Mouse (Mus musculus): ENCODE data around the gene Zfp618. TPM values are rescaled to one million over a fixed set of nuclear protein-coding genes. Genes with fewer than 3 reads are reported as not detected.
A peak's percentile ranks its signal among the peaks of the same experiment; 100 is the strongest.

Gene Zfp618
- polyA plus RNA-seq, 1 experiment from 2014 or later, result 6.7 TPM

DNA sequence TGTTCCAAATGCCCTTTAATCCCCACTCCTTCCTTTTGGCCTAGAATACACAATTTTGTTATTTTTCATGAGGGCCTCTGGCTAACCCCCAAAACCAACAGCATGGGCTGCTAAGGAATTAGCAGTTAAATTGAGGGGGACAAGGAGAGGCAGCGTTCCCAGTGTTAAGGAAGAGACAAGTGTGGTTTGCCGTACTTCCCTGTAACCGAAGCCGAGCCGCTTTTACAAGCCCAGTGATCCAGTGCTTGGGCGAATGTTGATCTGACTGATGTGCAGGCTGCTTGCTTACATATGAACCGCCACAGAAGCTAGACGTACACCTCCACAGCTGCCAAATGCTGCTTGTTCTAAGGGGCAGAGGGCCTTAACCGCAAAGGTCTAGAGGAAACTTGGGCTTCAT, 99.5 kb downstream of the Zfp618 start:
- TF ChIP-seq EP300 (optimal IDR thresholded peaks at IDR 0.05) (no peak), CTCF (IDR thresholded peaks at IDR 0.05; ENCODE audit: low read depth) (no peak)

DNA sequence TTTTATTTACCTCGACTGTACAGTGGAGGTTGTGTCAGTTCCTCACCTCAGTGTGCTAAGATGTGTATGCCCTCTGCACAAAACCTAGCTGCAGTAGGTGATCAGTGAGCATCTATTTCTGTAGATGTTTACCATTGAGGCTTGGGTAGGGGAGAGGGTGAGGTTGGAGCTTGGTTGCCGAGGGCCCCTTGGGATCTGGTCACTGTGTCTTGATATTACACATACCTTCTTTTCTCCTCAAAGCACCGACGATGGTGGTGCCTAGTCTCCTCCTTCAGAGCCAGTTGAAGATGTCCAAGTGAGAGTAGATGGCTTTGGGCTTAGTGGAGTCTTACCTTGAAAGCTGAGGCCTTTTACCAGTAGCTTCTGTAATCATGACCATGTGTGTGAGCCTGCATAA, 101.4 kb downstream of the Zfp618 start:
- Histone ChIP-seq H3K4me1 (replicated peaks; ENCODE audit: control insufficient read depth, insufficient read depth) (peaks cover 1% of the 10 kb centered on the region), H3K27me3 (ENCODE audit: control insufficient read depth, insufficient read depth, low read length) (no peaks in the 10 kb centered on the region), H3K36me3 (ENCODE audit: control insufficient read depth, insufficient read depth, low read length) (no peaks in the 10 kb centered on the region), H3K9me3 (ENCODE audit: control insufficient read depth, low read length) (no peaks in the 10 kb centered on the region), H3K27ac (replicated peaks) (no peak overlapping the region), H3K4me3 (ENCODE audit: low read depth, low read length) (no peak overlapping the region), H3K4me2 (replicated peaks; ENCODE audit: low read depth) (no peak overlapping the region), H3K9ac (ENCODE audit: low read length) (no peak overlapping the region)
- TF ChIP-seq CTCF (IDR thresholded peaks at IDR 0.05; ENCODE audit: low read depth), result no peak
- TF ChIP-seq EP300 (optimal IDR thresholded peaks at IDR 0.05), result no peak
- DNase-seq (ENCODE audit: low spot score), result no peak
- ATAC-seq (ENCODE audit: low FRiP score, low TSS enrichment), result no peak
- WGBS, result 80% methylated on average over 4 of the region's 4 CpGs

More for the DNA sequence above, 99.5 kb downstream of the Zfp618 start:
- Histone ChIP-seq H3K27me3 (ENCODE audit: control insufficient read depth, insufficient read depth, low read length) (no peaks in the 10 kb centered on the region), H3K9me3 (ENCODE audit: control insufficient read depth, low read length) (no peaks in the 10 kb centered on the region), H3K4me1 (replicated peaks; ENCODE audit: control insufficient read depth, insufficient read depth) (no peaks in the 10 kb centered on the region), H3K4me3 (ENCODE audit: low read depth, low read length) (no peak overlapping the region), H3K36me3 (ENCODE audit: control insufficient read depth, insufficient read depth, low read length) (no peaks in the 10 kb centered on the region), H3K9ac (ENCODE audit: low read length) (no peak overlapping the region), H3K27ac (replicated peaks) (no peak overlapping the region), H3K4me2 (replicated peaks; ENCODE audit: low read depth) (no peak overlapping the region)
- no peak for DNase-seq (ENCODE audit: low spot score)
- no peak for ATAC-seq (ENCODE audit: low FRiP score, low TSS enrichment)
- 85% methylated on average over 9 of the region's 9 CpGs for WGBS

DNA sequence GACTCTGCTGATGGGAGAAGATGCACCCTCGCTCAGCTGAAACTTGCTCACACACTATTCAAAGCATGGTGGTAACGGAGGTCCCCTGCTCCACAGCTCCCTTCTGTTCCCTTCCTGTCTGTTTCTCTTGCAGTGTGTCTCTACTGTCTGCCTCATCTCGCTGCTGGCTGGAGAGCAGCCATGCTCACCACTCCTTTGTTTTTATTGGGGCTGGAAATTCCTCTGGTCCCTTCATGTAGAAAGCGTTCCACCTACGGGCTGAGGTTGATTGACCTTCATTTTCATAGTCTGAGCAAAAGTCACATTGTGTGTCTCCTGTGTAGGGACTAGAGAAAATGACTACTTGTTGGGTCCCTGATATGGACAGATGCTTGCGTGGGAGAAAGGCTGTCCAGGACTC, 102.4 kb downstream of the Zfp618 start:
- no peaks in the 10 kb centered on the region for H3K9me3 ChIP-seq (ENCODE audit: control insufficient read depth, low read length)
- no peaks in the 10 kb centered on the region for H3K27me3 ChIP-seq (ENCODE audit: control insufficient read depth, insufficient read depth, low read length)
- H3K4me2 ChIP-seq (replicated peaks; ENCODE audit: low read depth), result no peak overlapping the region
- H3K4me3 ChIP-seq (ENCODE audit: low read depth, low read length), result no peak overlapping the region
- 73% methylated on average over 6 of the region's 6 CpGs for WGBS
- no peak for TF ChIP-seq EP300 (optimal IDR thresholded peaks at IDR 0.05)
- TF ChIP-seq CTCF (IDR thresholded peaks at IDR 0.05; ENCODE audit: low read depth), result no peak
- DNase-seq (ENCODE audit: low spot score), result no peak
- H3K27ac ChIP-seq (replicated peaks), result no peak overlapping the region
- peaks cover 7% of the 10 kb centered on the region for H3K4me1 ChIP-seq (replicated peaks; ENCODE audit: control insufficient read depth, insufficient read depth)
- no peak for ATAC-seq (ENCODE audit: low FRiP score, low TSS enrichment)
- H3K36me3 ChIP-seq (ENCODE audit: control insufficient read depth, insufficient read depth, low read length), result no peaks in the 10 kb centered on the region
- H3K9ac ChIP-seq (ENCODE audit: low read length), result no peak overlapping the region

DNA sequence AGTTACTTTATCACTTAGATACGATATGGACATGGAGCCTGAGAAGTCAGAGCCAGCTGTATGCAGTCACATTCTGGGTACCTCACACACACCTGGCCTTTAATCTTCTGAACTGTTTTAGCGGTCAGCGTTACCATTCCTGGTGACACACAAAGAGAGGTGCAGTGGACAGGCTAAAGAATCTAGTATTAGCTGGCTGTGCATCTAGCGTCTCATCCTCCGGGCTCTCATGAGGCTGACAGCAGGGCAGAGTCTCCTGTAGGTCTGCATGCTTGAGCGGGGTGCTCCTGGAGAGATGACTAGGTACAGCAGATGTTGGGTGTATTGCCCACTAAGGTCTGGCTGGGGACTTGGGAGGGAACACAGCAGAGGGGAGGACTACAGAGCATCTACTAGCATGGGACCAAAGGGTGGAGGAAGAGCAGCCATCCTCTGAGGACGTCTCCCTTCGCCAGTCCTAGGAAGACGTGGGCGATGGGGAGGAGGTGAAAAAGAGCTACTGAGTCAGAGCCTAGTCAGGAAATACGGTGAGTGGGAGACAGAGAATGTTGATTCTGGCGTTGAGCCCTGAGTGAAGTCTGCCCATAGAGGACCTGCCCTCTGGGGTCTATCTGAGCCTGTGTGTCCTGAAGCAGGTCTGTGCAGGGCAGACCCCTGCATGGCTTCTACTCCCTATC, 103.3 kb downstream of the Zfp618 start:
- DNase-seq (ENCODE audit: low spot score) (no peak), ATAC-seq (ENCODE audit: low FRiP score, low TSS enrichment) (no peak)
- no peak overlapping the region for H3K4me2 ChIP-seq (replicated peaks; ENCODE audit: low read depth)
- no peak overlapping the region for H3K4me3 ChIP-seq (ENCODE audit: low read depth, low read length)
- peaks cover 7% of the 10 kb centered on the region for H3K4me1 ChIP-seq (replicated peaks; ENCODE audit: control insufficient read depth, insufficient read depth)
- H3K9me3 ChIP-seq (ENCODE audit: control insufficient read depth, low read length), result no peaks in the 10 kb centered on the region
- H3K27ac ChIP-seq (replicated peaks), result no peak overlapping the region
- no peak for TF ChIP-seq CTCF (IDR thresholded peaks at IDR 0.05; ENCODE audit: low read depth)
- no peak for TF ChIP-seq EP300 (optimal IDR thresholded peaks at IDR 0.05)
- no peaks in the 10 kb centered on the region for H3K36me3 ChIP-seq (ENCODE audit: control insufficient read depth, insufficient read depth, low read length)
- no peaks in the 10 kb centered on the region for H3K27me3 ChIP-seq (ENCODE audit: control insufficient read depth, insufficient read depth, low read length)
- H3K9ac ChIP-seq (ENCODE audit: low read length), result no peak overlapping the region
- WGBS, result 80% methylated on average over 12 of the region's 12 CpGs

DNA sequence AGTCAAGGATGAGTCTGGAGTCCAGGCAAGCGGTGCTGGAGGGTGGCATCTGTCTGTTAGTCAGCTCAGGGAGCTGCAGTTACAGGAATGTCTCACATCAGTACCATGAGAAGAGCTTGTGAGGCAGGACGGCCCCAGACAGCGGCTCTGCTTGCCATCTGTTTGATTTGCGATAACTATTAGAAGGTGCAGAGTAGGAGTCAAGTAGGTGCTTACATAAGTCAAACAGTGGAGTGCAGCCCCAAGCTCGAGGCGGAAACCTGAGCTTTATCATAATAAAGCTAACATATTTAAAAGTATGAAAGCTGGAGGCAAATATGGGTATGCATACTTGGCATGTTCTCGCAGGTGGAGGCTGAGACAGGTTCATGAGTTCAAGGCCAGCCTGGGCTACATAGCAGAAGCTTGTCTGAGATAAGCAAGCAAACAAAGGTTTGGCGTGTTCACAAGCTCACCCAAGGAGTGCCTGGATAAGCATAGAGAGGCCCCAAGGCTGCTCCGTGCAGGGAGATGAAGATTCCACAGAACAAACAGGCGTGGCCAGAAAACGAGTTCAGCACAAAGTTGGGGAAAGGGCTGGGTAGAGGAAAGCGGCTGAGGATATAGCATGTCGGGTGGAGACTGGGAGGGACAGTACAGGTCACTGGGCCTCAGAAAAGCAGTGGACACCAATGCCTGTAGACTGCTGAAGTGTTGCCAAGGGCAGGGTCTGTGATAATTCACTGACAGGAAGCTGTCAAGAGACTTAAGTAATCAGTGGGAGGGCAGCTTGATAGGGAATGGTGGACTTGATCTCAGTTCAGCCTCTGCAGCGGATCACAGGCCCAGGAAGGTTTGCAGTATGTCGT, 106.3 kb downstream of the Zfp618 start:
- TF ChIP-seq EP300 (optimal IDR thresholded peaks at IDR 0.05) (no peak), CTCF (IDR thresholded peaks at IDR 0.05; ENCODE audit: low read depth) (no peak)
- Histone ChIP-seq H3K9me3 (ENCODE audit: control insufficient read depth, low read length) (no peaks in the 10 kb centered on the region), H3K27ac (replicated peaks) (peak overlapping the region; percentile 58), H3K27me3 (ENCODE audit: control insufficient read depth, insufficient read depth, low read length) (no peaks in the 10 kb centered on the region), H3K9ac (ENCODE audit: low read length) (no peak overlapping the region), H3K4me1 (replicated peaks; ENCODE audit: control insufficient read depth, insufficient read depth) (peaks cover 7% of the 10 kb centered on the region), H3K4me2 (replicated peaks; ENCODE audit: low read depth) (no peak overlapping the region), H3K36me3 (ENCODE audit: control insufficient read depth, insufficient read depth, low read length) (no peaks in the 10 kb centered on the region), H3K4me3 (ENCODE audit: low read depth, low read length) (no peak overlapping the region)
- peak; percentile 77 for DNase-seq (ENCODE audit: low spot score)
- peak; percentile 91 for ATAC-seq (ENCODE audit: low FRiP score, low TSS enrichment)
- 34% methylated on average over 15 of the region's 15 CpGs for WGBS

DNA sequence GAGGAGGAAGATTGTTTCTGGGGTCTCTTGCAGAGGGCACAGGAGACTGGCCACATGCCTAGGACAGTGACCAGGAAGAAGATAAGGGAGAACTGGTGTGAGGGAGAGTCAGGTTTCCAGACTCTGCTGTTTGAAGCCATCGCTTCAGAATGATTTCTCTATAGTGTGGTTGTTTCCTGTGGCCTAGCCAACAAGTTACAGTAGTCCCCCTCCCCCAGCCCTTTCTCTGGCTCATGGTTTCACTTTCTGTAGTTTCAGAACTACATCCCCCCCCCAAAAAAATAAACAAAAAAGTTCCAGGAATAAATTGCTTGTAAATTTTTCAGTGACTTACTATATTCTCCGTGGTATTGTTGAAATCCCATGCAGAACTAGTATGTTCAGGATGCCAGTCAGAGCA, 107.8 kb downstream of the Zfp618 start:
- H3K4me1 ChIP-seq (replicated peaks; ENCODE audit: control insufficient read depth, insufficient read depth), result peaks cover 7% of the 10 kb centered on the region
- H3K4me2 ChIP-seq (replicated peaks; ENCODE audit: low read depth), result no peak overlapping the region
- ATAC-seq (ENCODE audit: low FRiP score, low TSS enrichment) (no peak), DNase-seq (ENCODE audit: low spot score) (no peak)
- H3K27me3 ChIP-seq (ENCODE audit: control insufficient read depth, insufficient read depth, low read length), result no peaks in the 10 kb centered on the region
- H3K9me3 ChIP-seq (ENCODE audit: control insufficient read depth, low read length), result no peaks in the 10 kb centered on the region
- no peak overlapping the region for H3K27ac ChIP-seq (replicated peaks)
- TF ChIP-seq CTCF (IDR thresholded peaks at IDR 0.05; ENCODE audit: low read depth) (no peak), EP300 (optimal IDR thresholded peaks at IDR 0.05) (no peak)
- WGBS, result 76% methylated on average over 2 of the region's 2 CpGs
- no peak overlapping the region for H3K9ac ChIP-seq (ENCODE audit: low read length)
- no peaks in the 10 kb centered on the region for H3K36me3 ChIP-seq (ENCODE audit: control insufficient read depth, insufficient read depth, low read length)
- H3K4me3 ChIP-seq (ENCODE audit: low read depth, low read length), result no peak overlapping the region
